Mouse (Mus musculus) hindbrain, embryonic 12.5 days (tissue): ENCODE measurements at regions not wholly inside any gene's neighbourhood (a gene's known extent, or its start where the extent isn't known, plus 50 kb on each side); places are given as distances from the start of the nearest gene placed in this dataset.
A peak's percentile ranks its signal among the peaks of the same experiment; 100 is the strongest.

Experiments
- ATAC-seq: fragments of 200-750 bp; cut with Nextera tagmentation; 2 replicates; pipeline ENCODE4 v1.8.0; 2017; ENCODE audit warnings: moderate TSS enrichment; ENCODE audit not compliant: low FRiP score
- H3K27ac ChIP-seq: fragments of 300-500 bp; sonication (generic); 2 replicates; pipeline ENCODE4 v1.5.1; 2016; ENCODE audit warnings: mild to moderate bottlenecking
- H3K27me3 ChIP-seq: fragments of 300-500 bp; sonication (generic); 2 replicates; pipeline ENCODE4 v1.6.1; 2016; ENCODE audit warnings: mild to moderate bottlenecking
- H3K36me3 ChIP-seq: fragments of 300-500 bp; sonication (generic); 2 replicates; pipeline ENCODE4 v1.6.1; 2016; ENCODE audit warnings: mild to moderate bottlenecking
- H3K4me1 ChIP-seq: fragments of 300-500 bp; sonication (generic); 2 replicates; pipeline ENCODE4 v1.6.1; 2016
- H3K4me2 ChIP-seq: fragments of 300-500 bp; sonication (generic); replicated peaks from 2 replicates; pipeline ENCODE4 v1.6.1; 2016; ENCODE audit warnings: mild to moderate bottlenecking
- H3K4me3 ChIP-seq: fragments of 300-500 bp; sonication (generic); 2 replicates; pipeline ENCODE4 v1.5.1; 2016; ENCODE audit warnings: mild to moderate bottlenecking
- H3K9ac ChIP-seq: fragments of 300-500 bp; sonication (generic); 2 replicates; pipeline ENCODE4 v1.6.1; 2016; ENCODE audit warnings: mild to moderate bottlenecking, moderate library complexity
- H3K9me3 ChIP-seq: fragments of 300-500 bp; sonication (generic); replicated peaks from 2 replicates; pipeline ENCODE4 v1.6.1; 2016; ENCODE audit warnings: mild to moderate bottlenecking
- WGBS: fragments of 180-500 bp; shearing (Covaris S2); methylation state at CpG from one replicate; pipeline ENCODE4 v1.1.7; 2016; 5-methylcytosine and 5-hydroxymethylcytosine counted together

DNA sequence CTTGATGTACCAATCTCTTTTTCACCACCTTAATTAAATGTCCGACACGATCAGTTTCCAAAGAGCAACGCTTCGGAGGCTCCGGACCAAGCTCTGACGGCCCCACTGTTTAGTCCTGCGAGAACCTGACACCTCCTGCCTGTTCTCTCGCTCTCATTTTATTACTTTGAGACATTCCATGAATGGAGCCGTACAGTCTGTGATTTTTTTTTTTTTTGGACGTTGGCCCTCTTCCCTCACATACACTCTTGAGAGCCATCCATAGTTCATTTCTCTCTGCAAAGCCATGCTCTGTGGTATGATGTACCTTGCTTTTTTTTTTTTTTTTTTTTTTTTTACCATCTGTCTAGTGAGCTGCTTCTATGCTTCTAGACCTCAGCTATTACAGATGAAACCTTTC is 106.7 kb downstream of the Nxnl2 start:
- 71% methylated on average over 10 of the region's 10 CpGs for WGBS
- no peak overlapping the region for H3K9ac ChIP-seq
- no peaks in the 10 kb centered on the region for H3K9me3 ChIP-seq
- H3K27me3 ChIP-seq = no peaks in the 10 kb centered on the region
- peaks cover 23% of the 10 kb centered on the region for H3K4me1 ChIP-seq
- H3K27ac ChIP-seq = no peak overlapping the region
- H3K36me3 ChIP-seq = no peaks in the 10 kb centered on the region
- no peak for ATAC-seq
- H3K4me2 ChIP-seq = no peak overlapping the region
- no peak overlapping the region for H3K4me3 ChIP-seq

DNA sequence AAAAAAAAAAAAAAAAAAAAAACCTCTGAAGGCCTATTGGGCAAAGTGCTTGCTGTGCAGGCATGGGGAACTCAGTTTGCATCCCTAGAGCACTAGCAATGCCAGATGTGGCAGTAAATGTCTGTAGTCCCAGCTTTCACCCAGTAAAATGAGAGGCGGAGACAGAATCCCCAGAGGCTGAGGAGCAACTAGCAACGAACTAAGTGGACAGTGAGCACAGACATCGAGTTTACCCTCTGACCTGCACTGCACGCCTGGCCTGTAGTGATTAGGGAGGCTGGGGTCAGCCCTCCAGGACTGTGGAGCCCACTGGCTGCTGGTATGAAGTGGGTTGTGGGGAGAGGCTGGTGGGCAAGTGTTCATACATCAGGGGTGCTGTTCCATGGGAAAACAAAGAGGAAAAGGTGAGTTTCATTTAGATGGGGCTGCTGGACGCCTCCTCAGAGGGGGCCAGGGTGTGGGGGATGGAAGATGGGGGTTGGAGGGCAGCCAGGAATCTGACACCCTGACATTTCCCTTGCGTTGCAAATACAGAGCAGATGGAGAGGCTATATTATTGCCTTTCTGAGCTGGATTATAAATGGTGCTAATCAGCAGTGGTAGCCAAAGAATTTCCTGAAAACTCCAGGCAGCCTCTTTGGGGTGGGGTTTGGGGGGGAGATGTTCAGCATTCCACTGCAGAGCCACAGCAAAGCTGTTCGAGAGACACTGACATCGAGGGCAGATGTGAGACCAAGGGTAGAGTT is 109.0 kb downstream of the Nxnl2 start:
- Histone ChIP-seq H3K4me3 (no peak overlapping the region), H3K36me3 (no peaks in the 10 kb centered on the region), H3K4me2 (no peak overlapping the region), H3K27me3 (no peaks in the 10 kb centered on the region), H3K27ac (peak overlapping the region; percentile 76), H3K9ac (no peak overlapping the region), H3K9me3 (0 out of 2 replicates have a peak, but pooled peaks cover 8% of the 10 kb centered on the region), H3K4me1 (peaks cover 21% of the 10 kb centered on the region)
- ATAC-seq = peak; percentile 48; the same call in 1 of the 2 replicates
- WGBS = 42% methylated on average over 8 of the region's 8 CpGs

DNA sequence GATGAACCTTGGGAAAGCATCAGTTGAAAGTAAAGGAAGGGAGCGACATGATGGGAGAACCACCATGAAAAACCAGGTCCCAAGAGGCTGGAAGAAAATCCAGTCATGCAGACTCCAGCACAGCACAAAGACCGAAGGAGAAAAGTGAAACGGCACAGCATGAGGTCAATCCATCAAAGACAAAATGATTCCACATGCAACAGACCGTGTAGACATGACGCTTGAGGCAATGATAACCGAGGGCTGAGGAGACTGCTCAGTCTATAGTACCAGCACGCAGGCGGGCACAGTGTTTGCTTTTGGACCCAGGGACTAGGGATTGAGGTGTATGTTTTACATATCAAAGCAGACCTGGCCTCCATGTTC is 109.5 kb downstream of the Nxnl2 start:
- peak; percentile 72; the same call in 1 of the 2 replicates for ATAC-seq
- no peaks in the 10 kb centered on the region for H3K36me3 ChIP-seq
- no peaks in the 10 kb centered on the region for H3K27me3 ChIP-seq
- H3K4me1 ChIP-seq = peaks cover 15% of the 10 kb centered on the region
- H3K4me2 ChIP-seq = no peak overlapping the region
- peak overlapping the region; percentile 76 for H3K27ac ChIP-seq
- 44% methylated on average over 8 of the region's 8 CpGs for WGBS
- 0 out of 2 replicates have a peak, but pooled peaks cover 9% of the 10 kb centered on the region for H3K9me3 ChIP-seq
- H3K9ac ChIP-seq = no peak overlapping the region
- H3K4me3 ChIP-seq = no peak overlapping the region

DNA sequence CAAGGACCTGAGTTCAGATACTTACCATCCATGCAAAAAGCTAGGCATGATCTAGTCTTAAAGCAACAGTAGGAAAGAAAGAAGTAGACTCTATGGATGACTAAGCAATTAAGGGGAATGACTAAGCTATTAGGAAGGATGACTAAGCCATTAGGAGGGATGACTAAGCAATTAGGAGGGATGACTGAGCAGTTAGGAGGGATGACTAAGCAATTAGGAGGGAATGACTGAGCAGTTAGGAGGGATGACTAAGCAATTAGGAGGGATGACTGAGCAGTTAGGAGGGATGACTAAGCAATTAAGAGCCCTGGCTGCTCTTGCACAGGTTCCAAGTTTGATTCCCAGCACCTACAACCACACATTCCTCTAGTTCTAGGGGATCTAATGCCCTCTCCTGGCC is 113.9 kb downstream of the Nxnl2 start:
- Histone ChIP-seq H3K4me3 (no peak overlapping the region), H3K27ac (no peak overlapping the region), H3K4me2 (no peak overlapping the region), H3K27me3 (no peaks in the 10 kb centered on the region), H3K9me3 (0 out of 2 replicates have a peak, but pooled peaks cover 9% of the 10 kb centered on the region), H3K4me1 (peaks cover 11% of the 10 kb centered on the region), H3K9ac (no peak overlapping the region), H3K36me3 (no peaks in the 10 kb centered on the region)
- ATAC-seq = no peak

DNA sequence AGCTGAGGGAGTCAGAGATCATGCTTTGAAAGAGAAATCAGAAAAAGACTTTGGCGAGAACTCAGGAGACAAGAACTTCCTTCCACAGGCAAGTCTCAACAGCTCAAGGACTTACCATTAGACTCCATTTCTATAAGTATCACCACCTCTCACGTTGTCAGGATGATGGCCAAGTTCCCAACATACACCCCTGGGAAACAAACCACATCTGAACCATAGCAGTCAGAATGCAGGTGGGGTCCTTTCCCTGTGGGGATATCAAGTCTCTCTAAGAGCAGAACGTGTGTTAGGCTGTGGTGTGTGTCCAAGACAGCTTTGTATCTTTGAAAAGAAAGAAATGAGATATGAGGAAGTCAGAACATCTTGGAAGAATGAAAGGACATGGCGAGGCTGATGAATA is 118.6 kb downstream of the Nxnl2 start:
- H3K4me3 ChIP-seq = no peak overlapping the region
- peak overlapping the region; percentile 35; the same call in 1 of the 2 replicates for H3K27ac ChIP-seq
- 0 out of 2 replicates have a peak, but pooled peaks cover 4% of the 10 kb centered on the region for H3K9me3 ChIP-seq
- no peak for ATAC-seq
- 69% methylated on average over 4 of the region's 4 CpGs for WGBS
- H3K36me3 ChIP-seq = no peaks in the 10 kb centered on the region
- H3K4me1 ChIP-seq = no peaks in the 10 kb centered on the region
- H3K27me3 ChIP-seq = no peaks in the 10 kb centered on the region
- no peak overlapping the region for H3K4me2 ChIP-seq
- no peak overlapping the region for H3K9ac ChIP-seq

DNA sequence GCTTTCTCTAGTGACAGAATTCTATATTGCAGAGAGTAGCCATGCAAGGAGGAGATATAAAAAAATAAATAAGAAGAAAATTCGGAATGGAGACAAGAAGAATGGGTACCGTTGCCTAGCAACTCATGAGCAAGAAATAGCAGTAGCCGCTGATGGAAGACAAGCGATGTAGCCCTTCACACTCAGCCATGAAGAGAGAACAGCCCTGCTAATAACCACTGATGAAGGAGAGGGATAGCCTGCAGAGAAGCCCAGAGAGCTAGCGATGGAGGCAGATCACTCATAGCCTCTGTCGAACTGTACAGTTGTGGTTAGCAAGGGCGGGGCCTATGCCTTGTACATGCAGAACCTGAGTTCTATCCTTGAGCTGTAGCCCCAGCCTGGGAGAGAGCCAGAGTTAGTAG is 118.4 kb upstream of the S1pr3 start:
- H3K4me3 ChIP-seq = no peak overlapping the region
- no peaks in the 10 kb centered on the region for H3K4me1 ChIP-seq
- H3K4me2 ChIP-seq = no peak overlapping the region
- H3K36me3 ChIP-seq = no peaks in the 10 kb centered on the region
- H3K27ac ChIP-seq = no peak overlapping the region
- 74% methylated on average over 7 of the region's 7 CpGs for WGBS
- H3K9ac ChIP-seq = no peak overlapping the region
- ATAC-seq = no peak
- no peaks in the 10 kb centered on the region for H3K27me3 ChIP-seq
- H3K9me3 ChIP-seq = no peaks in the 10 kb centered on the region

DNA sequence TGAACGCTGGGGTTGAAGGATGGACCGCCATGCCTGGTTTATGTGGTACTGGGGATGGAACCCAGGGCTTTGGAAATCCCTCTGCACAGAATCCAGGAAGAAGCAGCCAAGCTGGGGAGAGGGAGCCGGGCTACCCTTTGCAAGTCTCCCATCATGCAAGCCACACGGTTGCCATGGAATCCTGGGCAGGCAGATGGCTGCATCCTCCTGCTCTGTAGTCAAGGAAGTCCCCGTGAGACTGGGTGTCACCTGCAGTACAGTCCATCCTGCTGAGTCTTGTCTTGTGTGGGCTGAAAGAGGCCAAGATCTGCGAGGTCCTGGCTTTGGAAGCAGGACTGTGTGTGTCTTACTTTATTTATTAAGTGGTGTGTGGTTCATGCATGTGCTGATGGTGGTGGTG is 117.5 kb upstream of the S1pr3 start:
- no peaks in the 10 kb centered on the region for H3K9me3 ChIP-seq
- H3K4me3 ChIP-seq = no peak overlapping the region
- 81% methylated on average over 6 of the region's 6 CpGs for WGBS
- H3K9ac ChIP-seq = no peak overlapping the region
- ATAC-seq = no peak
- no peak overlapping the region for H3K4me2 ChIP-seq
- H3K27me3 ChIP-seq = no peaks in the 10 kb centered on the region
- H3K27ac ChIP-seq = no peak overlapping the region
- no peaks in the 10 kb centered on the region for H3K36me3 ChIP-seq
- H3K4me1 ChIP-seq = 0 out of 2 replicates have a peak, but pooled peaks cover 1% of the 10 kb centered on the region

DNA sequence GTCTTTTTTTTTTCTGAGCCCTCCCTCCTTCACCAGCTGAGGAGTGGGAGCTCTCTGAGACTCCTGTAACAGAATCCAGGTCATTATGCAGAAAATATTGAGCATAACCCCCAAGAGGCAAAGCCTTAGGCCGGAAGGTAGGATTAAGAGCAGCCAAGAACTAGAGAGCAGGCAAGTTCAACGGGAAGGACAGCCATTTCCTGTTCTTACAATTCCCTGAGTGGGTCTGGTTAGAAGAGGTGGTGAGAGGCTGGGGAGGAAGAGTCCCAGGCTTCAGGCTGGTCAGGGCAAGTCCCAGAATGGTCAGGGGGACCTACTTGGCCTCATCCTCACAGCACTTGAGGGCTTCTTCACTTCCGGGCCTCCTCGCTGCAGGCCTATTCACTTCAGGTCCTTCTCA is 115.4 kb upstream of the S1pr3 start:
- Histone ChIP-seq H3K4me2 (no peak overlapping the region), H3K27ac (no peak overlapping the region), H3K9me3 (no peaks in the 10 kb centered on the region), H3K36me3 (no peaks in the 10 kb centered on the region), H3K27me3 (no peaks in the 10 kb centered on the region), H3K9ac (no peak overlapping the region), H3K4me3 (no peak overlapping the region), H3K4me1 (peaks cover 11% of the 10 kb centered on the region; the same call in 1 of the 2 replicates)
- ATAC-seq = no peak
- WGBS = 72% methylated on average over 4 of the region's 4 CpGs

DNA sequence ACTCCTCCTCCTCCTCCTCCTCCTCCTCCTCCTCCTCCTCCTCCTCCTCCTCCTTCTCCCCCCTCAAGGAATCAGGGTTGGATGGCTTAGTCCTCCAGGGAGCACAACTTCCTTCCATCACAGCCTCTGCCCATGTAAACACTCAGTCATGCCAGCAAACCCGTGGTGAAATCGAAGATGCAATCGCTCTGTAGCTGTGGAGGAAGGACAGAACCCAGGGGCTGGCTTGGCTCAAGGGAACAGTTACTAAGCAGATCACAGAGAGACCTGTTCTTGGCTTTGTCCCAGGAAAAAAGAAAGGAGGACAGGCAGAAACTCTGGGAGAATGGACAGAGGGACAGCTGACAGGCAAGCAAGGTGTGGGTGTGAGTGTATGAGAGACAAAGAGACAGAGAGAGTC is 112.6 kb upstream of the S1pr3 start:
- H3K27ac ChIP-seq = no peak overlapping the region
- H3K27me3 ChIP-seq = no peaks in the 10 kb centered on the region
- ATAC-seq = no peak
- H3K4me3 ChIP-seq = no peak overlapping the region
- no peak overlapping the region for H3K4me2 ChIP-seq
- no peaks in the 10 kb centered on the region for H3K9me3 ChIP-seq
- WGBS = 60% methylated on average over 3 of the region's 3 CpGs
- peaks cover 11% of the 10 kb centered on the region; the same call in 1 of the 2 replicates for H3K4me1 ChIP-seq
- no peaks in the 10 kb centered on the region for H3K36me3 ChIP-seq
- H3K9ac ChIP-seq = no peak overlapping the region

DNA sequence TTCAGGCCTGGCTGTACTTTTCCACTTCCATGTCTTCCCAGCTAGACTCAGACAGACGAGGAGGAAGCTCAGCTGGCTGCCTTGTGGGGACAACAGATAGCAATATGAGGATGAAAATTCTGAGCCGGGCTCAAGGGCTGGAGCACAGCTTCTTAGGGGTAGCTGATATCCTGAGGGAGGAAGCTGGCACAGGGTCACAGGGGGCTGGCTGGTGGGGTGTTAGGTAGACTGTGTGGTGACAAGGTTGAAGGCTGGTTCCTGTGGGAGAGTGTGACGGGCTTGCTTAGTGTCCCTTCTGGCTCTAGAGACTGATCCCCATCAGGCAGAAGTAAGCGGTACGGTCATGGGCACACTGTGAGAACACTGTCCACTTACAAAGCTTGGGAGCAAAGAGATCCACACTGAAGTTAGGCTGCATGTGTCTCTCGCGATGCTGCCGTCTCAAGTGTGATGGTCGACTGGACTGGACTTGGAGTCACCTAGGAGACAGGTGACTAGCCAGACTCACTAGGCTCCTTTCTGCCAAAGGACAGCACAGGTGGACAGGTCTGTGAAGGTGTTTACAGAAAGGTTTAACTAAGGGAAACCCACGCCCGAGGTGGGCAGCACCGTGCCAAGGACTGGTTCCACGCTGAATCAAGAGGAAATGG is 111.1 kb upstream of the S1pr3 start:
- no peaks in the 10 kb centered on the region for H3K9me3 ChIP-seq
- WGBS = 89% methylated on average over 13 of the region's 13 CpGs
- no peak overlapping the region for H3K9ac ChIP-seq
- no peaks in the 10 kb centered on the region for H3K27me3 ChIP-seq
- no peak overlapping the region for H3K27ac ChIP-seq
- no peaks in the 10 kb centered on the region for H3K36me3 ChIP-seq
- no peak for ATAC-seq
- no peak overlapping the region for H3K4me3 ChIP-seq
- no peak overlapping the region for H3K4me2 ChIP-seq
- peaks cover 11% of the 10 kb centered on the region; the same call in 1 of the 2 replicates for H3K4me1 ChIP-seq

DNA sequence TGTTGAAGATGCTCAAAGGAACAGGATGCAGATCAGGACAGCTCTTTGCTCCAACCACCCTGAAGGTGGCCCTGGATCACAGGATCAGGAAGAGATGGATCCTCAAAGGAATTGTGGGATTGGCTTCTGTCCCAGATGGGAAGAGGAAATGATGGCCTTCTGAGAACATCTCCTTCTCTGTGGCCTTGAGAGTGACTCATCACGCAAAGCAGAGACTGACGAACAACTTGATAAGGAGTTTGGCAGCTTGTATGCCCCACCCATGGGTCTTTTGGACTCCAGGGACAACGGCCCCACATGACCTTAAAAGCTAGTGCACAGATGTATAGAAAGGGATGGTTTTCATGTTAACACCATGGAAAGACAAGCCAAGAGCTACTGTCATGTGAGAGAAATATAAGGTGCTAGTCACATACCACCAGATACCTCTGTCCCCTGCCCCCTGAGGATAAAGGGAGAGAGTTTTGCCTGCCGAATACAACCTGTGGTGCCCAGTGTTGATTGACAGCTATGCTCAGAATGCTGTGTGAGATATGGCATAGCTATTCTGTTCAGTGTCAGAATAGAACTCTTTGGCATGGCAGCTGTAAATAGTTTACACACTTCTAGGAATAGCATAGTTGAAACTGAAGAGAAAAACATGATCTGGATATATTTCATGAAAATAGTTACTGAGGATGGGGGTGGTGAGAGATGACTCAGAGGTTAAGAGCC is 109.2 kb upstream of the S1pr3 start:
- no peaks in the 10 kb centered on the region for H3K27me3 ChIP-seq
- no peak overlapping the region for H3K27ac ChIP-seq
- no peak overlapping the region for H3K4me3 ChIP-seq
- H3K4me1 ChIP-seq = peaks cover 11% of the 10 kb centered on the region; the same call in 1 of the 2 replicates
- no peaks in the 10 kb centered on the region for H3K9me3 ChIP-seq
- no peaks in the 10 kb centered on the region for H3K36me3 ChIP-seq
- no peak for ATAC-seq
- no peak overlapping the region for H3K9ac ChIP-seq
- H3K4me2 ChIP-seq = no peak overlapping the region
- 91% methylated on average over 4 of the region's 4 CpGs for WGBS

DNA sequence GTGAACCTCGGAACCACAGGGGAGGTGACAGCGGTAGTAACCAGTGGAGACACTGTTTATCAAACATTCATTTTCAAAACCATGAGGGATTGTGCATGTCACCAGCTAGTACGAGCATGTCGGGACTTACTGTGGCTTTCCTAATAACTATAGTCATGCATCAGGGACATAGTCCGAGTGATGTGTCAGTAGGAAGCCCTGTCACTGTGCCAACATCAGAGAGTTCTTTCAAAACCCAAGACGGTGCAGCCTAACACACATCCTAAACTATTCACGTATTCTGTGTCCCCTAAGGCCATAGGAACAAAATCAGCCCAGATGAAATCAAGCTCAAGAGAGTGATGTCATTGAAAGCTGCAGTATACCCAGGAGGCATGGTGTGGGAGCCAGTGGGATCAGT is 107.0 kb upstream of the S1pr3 start:
- Histone ChIP-seq H3K36me3 (no peaks in the 10 kb centered on the region), H3K4me2 (no peak overlapping the region), H3K9ac (no peak overlapping the region), H3K4me1 (peaks cover 10% of the 10 kb centered on the region; the same call in 1 of the 2 replicates), H3K9me3 (no peaks in the 10 kb centered on the region), H3K27me3 (no peaks in the 10 kb centered on the region), H3K4me3 (no peak overlapping the region), H3K27ac (no peak overlapping the region)
- 80% methylated on average over 7 of the region's 7 CpGs for WGBS
- ATAC-seq = no peak
